Comparison of ENCODE assay signal across 8 mouse cellular contexts in the genomic region with DNA sequence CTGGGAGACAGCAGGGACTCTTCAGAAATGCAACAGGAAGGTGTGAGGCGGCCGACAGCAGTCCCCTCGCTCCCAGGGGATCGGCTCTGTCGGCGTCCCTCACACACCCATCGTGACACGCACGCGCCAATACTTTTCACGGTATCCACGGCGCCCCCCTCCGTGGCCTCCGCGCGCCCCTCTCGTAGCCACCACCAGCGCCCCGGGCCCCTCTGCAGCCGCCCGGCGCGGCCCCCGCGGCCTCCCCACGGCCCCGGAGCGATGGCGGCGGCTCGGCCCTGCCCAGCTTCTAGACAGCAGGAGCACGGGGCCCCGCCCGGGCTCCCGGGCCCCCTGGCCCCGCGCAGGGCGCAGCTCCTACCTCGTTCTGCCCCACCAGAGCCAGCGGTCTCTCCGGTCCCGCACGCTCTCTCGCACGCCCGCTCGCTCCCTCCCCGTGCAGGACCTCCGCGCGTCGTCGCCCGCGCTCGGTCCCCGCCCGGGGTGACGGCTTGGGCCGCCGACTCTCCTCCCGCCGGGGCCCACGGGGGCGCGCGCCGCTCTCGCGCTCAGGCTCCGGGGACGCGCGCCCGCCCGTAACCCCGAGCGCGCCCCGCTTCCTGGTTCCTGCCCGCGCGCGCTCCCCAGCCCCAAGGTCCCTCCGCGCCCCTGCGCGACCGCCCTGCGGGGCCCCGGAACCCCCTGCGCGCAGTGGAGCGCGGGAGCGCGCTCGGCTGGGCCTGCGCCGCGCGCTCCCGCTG. TPM values are rescaled to one million over a fixed set of nuclear protein-coding genes. Genes with fewer than 3 reads are reported as not detected.
A peak's percentile ranks its signal among the peaks of the same experiment; 100 is the strongest.
DNase-seq lines count a peak whose midpoint lies in the region; ATAC-seq and TF ChIP-seq lines count a peak whose summit lies in the region.

TSS of gene Stat5b (minus strand) at position 687 of the 740 bp plus-strand sequence.

- TF ChIP-seq CTCF in bone marrow macrophage, adult 2 months (IDR thresholded peaks at IDR 0.05; ENCODE audit: low read depth, low read length) = no peak
- no peak for TF ChIP-seq CTCF in embryonic fibroblast, embryonic 13.5 days (IDR thresholded peaks at IDR 0.05; ENCODE audit: borderline replicate concordance, insufficient read depth, low read length)
- TF ChIP-seq CTCF in liver, adult 2 months (IDR thresholded peaks at IDR 0.05; ENCODE audit: low read depth, low read length) = no peak

- ATAC-seq in kidney, embryonic 14.5 days (ENCODE audit: low FRiP score, low TSS enrichment) = peak; percentile 79
- ATAC-seq in monocyte, adult 5-6 weeks (replicated peaks; ENCODE audit: insufficient number of reproducible peaks, low FRiP score, low TSS enrichment, poor library complexity, severe bottlenecking) = no peak
- ATAC-seq in stomach, embryonic 14.5 days (ENCODE audit: insufficient number of reproducible peaks, insufficient read depth, low FRiP score, low read depth) = peak; percentile 81

- under 1% methylated on average over 96 of the region's 104 CpGs for WGBS in heart, embryonic 10.5 days
- under 1% methylated on average over 69 of the region's 104 CpGs for WGBS in kidney, embryonic 14.5 days
- under 1% methylated on average over 85 of the region's 104 CpGs for WGBS in liver, adult 2 months
- under 1% methylated on average over 91 of the region's 104 CpGs for WGBS in stomach, embryonic 14.5 days

- DNase-seq in CD4-positive helper T cell, adult 2 months (ENCODE audit: low read depth, low spot score) = peak; percentile 92
- DNase-seq in heart, embryonic 10.5 days (ENCODE audit: low spot score) = peak; percentile 81
- DNase-seq in liver, adult 2 months (ENCODE audit: extremely low read depth, low read depth, low spot score) = peak; percentile 49

- peaks cover 25% of the 10 kb centered on the region for H3K79me2 ChIP-seq in liver, adult 2 months (ENCODE audit: control insufficient read depth, insufficient read depth, low read length)

- H3K4me3 ChIP-seq in bone marrow macrophage, adult 2 months (ENCODE audit: insufficient read depth, low read length) = peak within 1 kb of the TSS; percentile 91
- H3K4me3 ChIP-seq in embryonic fibroblast, embryonic 13.5 days (ENCODE audit: insufficient read depth, low read length) = peak within 1 kb of the TSS; percentile 75
- peak within 1 kb of the TSS; percentile 99 for H3K4me3 ChIP-seq in heart, embryonic 10.5 days
- H3K4me3 ChIP-seq in kidney, embryonic 14.5 days (ENCODE audit: low read length) = peak within 1 kb of the TSS; percentile 98
- peak within 1 kb of the TSS; percentile 99 for H3K4me3 ChIP-seq in liver, adult 2 months (ENCODE audit: insufficient read depth, low read depth, low read length)
- H3K4me3 ChIP-seq in stomach, embryonic 14.5 days (ENCODE audit: low read depth, low read length) = peak within 1 kb of the TSS; percentile 93

- H3K36me3 ChIP-seq in heart, embryonic 10.5 days = no peaks in the 10 kb centered on the region
- H3K36me3 ChIP-seq in kidney, embryonic 14.5 days (ENCODE audit: control insufficient read depth, insufficient read depth, low read length) = no peaks in the 10 kb centered on the region
- H3K36me3 ChIP-seq in liver, adult 2 months (ENCODE audit: control insufficient read depth, insufficient read depth, low read length) = no peaks in the 10 kb centered on the region
- H3K36me3 ChIP-seq in stomach, embryonic 14.5 days (ENCODE audit: control insufficient read depth, insufficient read depth, low read length) = no peaks in the 10 kb centered on the region

- H3K9me3 ChIP-seq in heart, embryonic 10.5 days = no peaks in the 10 kb centered on the region
- no peaks in the 10 kb centered on the region for H3K9me3 ChIP-seq in kidney, embryonic 14.5 days (ENCODE audit: control insufficient read depth, low read length)
- H3K9me3 ChIP-seq in stomach, embryonic 14.5 days (ENCODE audit: control insufficient read depth, low read depth, low read length) = no peaks in the 10 kb centered on the region

- H3K4me2 ChIP-seq in kidney, embryonic 14.5 days (replicated peaks; ENCODE audit: low read depth, low read length) = peak within 1 kb of the TSS; percentile 88
- peak within 1 kb of the TSS; percentile 79 for H3K4me2 ChIP-seq in stomach, embryonic 14.5 days (replicated peaks; ENCODE audit: low read depth, low read length)

- H3K4me1 ChIP-seq in bone marrow macrophage, adult 2 months (ENCODE audit: control insufficient read depth, insufficient read depth, low read length) = peaks cover 21% of the 10 kb centered on the region
- H3K4me1 ChIP-seq in embryonic fibroblast, embryonic 13.5 days (ENCODE audit: control insufficient read depth, insufficient read depth, low read length) = peaks cover 2% of the 10 kb centered on the region; the same call in 1 of the 2 replicates
- peaks cover 36% of the 10 kb centered on the region for H3K4me1 ChIP-seq in heart, embryonic 10.5 days
- peaks cover 15% of the 10 kb centered on the region; the same call in 1 of the 2 replicates for H3K4me1 ChIP-seq in kidney, embryonic 14.5 days (ENCODE audit: control insufficient read depth, insufficient read depth, low read length)
- peaks cover 15% of the 10 kb centered on the region for H3K4me1 ChIP-seq in liver, adult 2 months (ENCODE audit: control insufficient read depth, insufficient read depth, low read length)
- H3K4me1 ChIP-seq in stomach, embryonic 14.5 days (ENCODE audit: control insufficient read depth, insufficient read depth, low read length) = peaks cover 10% of the 10 kb centered on the region

- TF ChIP-seq POLR2A in bone marrow macrophage, adult 2 months (IDR thresholded peaks at IDR 0.05; ENCODE audit: borderline replicate concordance, low read depth, low read length) = no peak
- TF ChIP-seq POLR2A in embryonic fibroblast, embryonic 13.5 days (IDR thresholded peaks at IDR 0.05; ENCODE audit: low read depth, low read length) = peak; percentile 63
- TF ChIP-seq POLR2A in liver, adult 2 months (IDR thresholded peaks at IDR 0.05; ENCODE audit: extremely low read depth, insufficient read depth, low read length) = peak; percentile 69; the same call in 1 of the 2 replicates

- H3K27ac ChIP-seq in bone marrow macrophage, adult 2 months (ENCODE audit: insufficient read depth, low read depth, low read length) = peak within 1 kb of the TSS; percentile 4; the same call in 1 of the 2 replicates
- H3K27ac ChIP-seq in embryonic fibroblast, embryonic 13.5 days (ENCODE audit: insufficient read depth, low read length) = peak within 1 kb of the TSS; percentile 47; the same call in 1 of the 2 replicates
- H3K27ac ChIP-seq in heart, embryonic 10.5 days = peak within 1 kb of the TSS; percentile 99
- H3K27ac ChIP-seq in kidney, embryonic 14.5 days (ENCODE audit: low read depth, low read length) = peak within 1 kb of the TSS; percentile 81
- H3K27ac ChIP-seq in liver, adult 2 months (replicated peaks; ENCODE audit: insufficient read depth, low read depth, low read length) = peak within 1 kb of the TSS; percentile 99
- H3K27ac ChIP-seq in stomach, embryonic 14.5 days (ENCODE audit: low read length) = peak within 1 kb of the TSS; percentile 84

- peaks cover 39% of the 10 kb centered on the region for H3K27me3 ChIP-seq in heart, embryonic 10.5 days (ENCODE audit: insufficient read depth, poor library complexity, severe bottlenecking)
- peaks cover 3% of the 10 kb centered on the region; the same call in 1 of the 2 replicates for H3K27me3 ChIP-seq in kidney, embryonic 14.5 days (ENCODE audit: control insufficient read depth, insufficient read depth, low read length)
- no peaks in the 10 kb centered on the region for H3K27me3 ChIP-seq in liver, adult 2 months (ENCODE audit: control insufficient read depth, insufficient read depth, low read length)
- H3K27me3 ChIP-seq in stomach, embryonic 14.5 days (ENCODE audit: control insufficient read depth, insufficient read depth, low read length) = no peaks in the 10 kb centered on the region

- peak within 1 kb of the TSS; percentile 96 for H3K9ac ChIP-seq in kidney, embryonic 14.5 days (ENCODE audit: low read depth, low read length)
- H3K9ac ChIP-seq in liver, adult 2 months (ENCODE audit: low read depth, low read length) = peak within 1 kb of the TSS; percentile 100
- peak within 1 kb of the TSS; percentile 96 for H3K9ac ChIP-seq in stomach, embryonic 14.5 days (replicated peaks; ENCODE audit: low read depth, low read length)

RNA-seq across cellular contexts. Expression of gene Stat5b, which starts in this region (rescaled TPM):
- 30.8 and 30.9 TPM in 2 replicates for polyA plus RNA-seq in bone marrow macrophage, adult 2 months (2012; ENCODE audit: insufficient read depth, insufficient read length, missing spikeins)
- polyA plus RNA-seq in embryonic fibroblast, embryonic 13.5 days (2011; ENCODE audit: insufficient read length, low read depth, missing spikeins) = 13.3 and 13.7 TPM in 2 replicates
- polyA plus RNA-seq in heart, embryonic 10.5 days (2016; fragmentation: Nextera tagmentation; extraction: Ambion mirVana) = 25.7 and 30.1 TPM in 2 replicates
- polyA plus RNA-seq in kidney, embryonic 14.5 days (2014; fragmentation: Nextera tagmentation; extraction: Ambion mirVana) = 12.7 and 19.8 TPM in 2 replicates
- total RNA-seq in liver, adult 2 months (2014; rRNA removed) = 31.8 and 33.0 TPM in 2 replicates
- polyA plus RNA-seq in liver, adult 2 months (2012; rRNA removed) = 32.0 and 35.2 TPM in 2 replicates
- total RNA-seq in monocyte, adult 5-6 weeks (2017) = 71.6 to 86.1 TPM (median 75.5 TPM) in 3 replicates
- 24.6 and 26.8 TPM in 2 replicates for polyA plus RNA-seq in stomach, embryonic 14.5 days (2014; fragmentation: Nextera tagmentation; extraction: Ambion mirVana)

Comparison
In these comparisons a context has a peak if more than half of its experiments do, and no peak if none do; other contexts are left out.
1. H3K27ac ChIP-seq: peak in every context shown above with its lines; median percentile 99 in heart, embryonic 10.5 days; 99 in liver, adult 2 months; 84 in stomach, embryonic 14.5 days; 81 in kidney, embryonic 14.5 days; 47 in embryonic fibroblast, embryonic 13.5 days; 4 in bone marrow macrophage, adult 2 months.